Mouse (Mus musculus) CH12.LX (cell line): ENCODE data around the gene Abat. TPM values are rescaled to one million over a fixed set of nuclear protein-coding genes. Genes with fewer than 3 reads are reported as not detected.
A peak's percentile ranks its signal among the peaks of the same experiment; 100 is the strongest.

Experiments used
- DNase-seq: peaks from one replicate; pipeline ENCODE4 v3.0.0-alpha.2; 2013; ENCODE audit errors: extremely low read depth
- H3K27ac ChIP-seq: 2 replicates; pipeline ENCODE4 v1.5.1; 2012; ENCODE audit warnings: low read depth, mild to moderate bottlenecking, control low read depth, moderate library complexity; ENCODE audit not compliant: insufficient read depth
- H3K27me3 ChIP-seq: replicated peaks from 2 replicates; pipeline ENCODE3; 2012; ENCODE audit warnings: inconsistent platforms
- H3K36me3 ChIP-seq, 2 experiments: replicated peaks in 1 of 2; 2 replicates each; pipeline versions ENCODE3 to v1.6.1; 2012; ENCODE audit warnings: inconsistent platforms in 1 of 2, low read length in 1 of 2, mild to moderate bottlenecking in 1 of 2, mixed read lengths in 1 of 2, moderate library complexity in 1 of 2; ENCODE audit not compliant: control insufficient read depth in 1 of 2, insufficient read depth in 1 of 2
- H3K4me1 ChIP-seq, 2 experiments: 2 replicates each; pipeline ENCODE4 v1.6.1; 2012; ENCODE audit warnings: inconsistent platforms in 1 of 2, moderate library complexity in 1 of 2; ENCODE audit not compliant: insufficient read depth in 2 of 2, control insufficient read depth in 1 of 2
- H3K4me2 ChIP-seq: 2 replicates; pipeline ENCODE4 v1.6.1; 2012; ENCODE audit warnings: low read depth, mild to moderate bottlenecking, control low read depth; ENCODE audit not compliant: poor library complexity, insufficient read depth, severe bottlenecking
- H3K4me3 ChIP-seq, 3 experiments: fragments of 150-350 bp in 1 of 3; sonication (generic) in 1 of 3; replicated peaks in 1 of 3; 2 replicates each; pipeline versions ENCODE3 to v1.5.1; 2011 to 2012; ENCODE audit warnings: low read depth in 2 of 3, low read length in 2 of 3, mild to moderate bottlenecking in 2 of 3, moderate library complexity in 2 of 3, control low read depth in 1 of 3, improper control_type of control experiment in 1 of 3, inconsistent platforms in 1 of 3, mixed read lengths in 1 of 3; ENCODE audit not compliant: poor library complexity in 1 of 3
- H3K79me2 ChIP-seq: replicated peaks from 2 replicates; pipeline ENCODE4 v1.6.1; 2012; ENCODE audit warnings: mild to moderate bottlenecking, moderate library complexity; ENCODE audit not compliant: control insufficient read depth, poor library complexity, insufficient read depth, severe bottlenecking; ENCODE audit errors: extremely low read depth
- H3K9ac ChIP-seq: 2 replicates; pipeline ENCODE4 v1.6.1; 2012; ENCODE audit warnings: low read depth, mild to moderate bottlenecking, control low read depth, moderate library complexity; ENCODE audit not compliant: insufficient read depth
- H3K9me3 ChIP-seq: replicated peaks from 2 replicates; pipeline ENCODE3; 2012; ENCODE audit warnings: low read length, inconsistent platforms, mixed read lengths
- BHLHE40 ChIP-seq: IDR thresholded peaks from 2 replicates; pipeline ENCODE4 v1.6.1; 2011; ENCODE audit warnings: mild to moderate bottlenecking, low read depth, low read length, improper control_type of control experiment
- CHD2 ChIP-seq: IDR thresholded peaks from 2 replicates; pipeline ENCODE4 v1.6.1; 2011; ENCODE audit warnings: low read length, improper control_type of control experiment
- E2F4 ChIP-seq: IDR thresholded peaks from 2 replicates; pipeline ENCODE4 v1.6.1; 2011; ENCODE audit warnings: low read depth, low read length, improper control_type of control experiment; ENCODE audit not compliant: insufficient replicate concordance
- GABPA ChIP-seq: IDR thresholded peaks from 2 replicates; pipeline ENCODE4 v1.6.1; 2012; ENCODE audit warnings: low read depth, low read length, improper control_type of control experiment, inconsistent platforms; ENCODE audit not compliant: insufficient replicate concordance
- KAT2A ChIP-seq: IDR thresholded peaks from 2 replicates; pipeline ENCODE4 v1.6.1; 2012; ENCODE audit warnings: low read length, improper control_type of control experiment, inconsistent platforms; ENCODE audit not compliant: insufficient replicate concordance
- MAX ChIP-seq: IDR thresholded peaks from 2 replicates; pipeline ENCODE4 v1.6.1; 2011; ENCODE audit warnings: low read length, improper control_type of control experiment
- MEF2A ChIP-seq: IDR thresholded peaks from 2 replicates; pipeline ENCODE4 v1.6.1; 2014; ENCODE audit warnings: low read depth, mild to moderate bottlenecking, inconsistent platforms, low read length, improper control_type of control experiment, borderline replicate concordance
- MYC ChIP-seq: IDR thresholded peaks from 2 replicates; pipeline ENCODE4 v1.6.1; 2011; ENCODE audit warnings: low read depth, mild to moderate bottlenecking, improper control_type of control experiment, low read length
- POLR2A ChIP-seq: IDR thresholded peaks from 2 replicates; pipeline ENCODE4 v1.6.1; 2011; ENCODE audit warnings: low read depth, mild to moderate bottlenecking, improper control_type of control experiment, low read length
- POLR2AphosphoS2 ChIP-seq: IDR thresholded peaks from 2 replicates; pipeline ENCODE4 v1.6.1; 2011; ENCODE audit warnings: low read depth, low read length, improper control_type of control experiment
- RAD21 ChIP-seq: IDR thresholded peaks from 2 replicates; pipeline ENCODE4 v1.6.1; 2011; ENCODE audit warnings: low read depth, mild to moderate bottlenecking, low read length, improper control_type of control experiment, moderate library complexity
- RCOR1 ChIP-seq: conservative IDR thresholded peaks from 2 replicates; pipeline ENCODE4 v1.6.1; 2012; ENCODE audit warnings: low read depth, mild to moderate bottlenecking, inconsistent platforms, low read length, improper control_type of control experiment
- SIN3A ChIP-seq: IDR thresholded peaks from 2 replicates; pipeline ENCODE4 v1.6.1; 2012; ENCODE audit warnings: low read length, improper control_type of control experiment, inconsistent platforms
- TBP ChIP-seq: conservative IDR thresholded peaks from 2 replicates; pipeline ENCODE4 v1.6.1; 2011; ENCODE audit warnings: low read depth, low read length, improper control_type of control experiment
- TCF12 ChIP-seq: IDR thresholded peaks from 2 replicates; pipeline ENCODE4 v1.6.1; 2014; ENCODE audit warnings: low read depth, mild to moderate bottlenecking, inconsistent platforms, low read length, improper control_type of control experiment
- USF1 ChIP-seq: IDR thresholded peaks from 2 replicates; pipeline ENCODE4 v1.6.1; 2014; ENCODE audit warnings: low read depth, mild to moderate bottlenecking, inconsistent platforms, low read length, improper control_type of control experiment
- USF2 ChIP-seq: conservative IDR thresholded peaks from 2 replicates; pipeline ENCODE4 v1.6.1; 2011; ENCODE audit warnings: low read depth, low read length, improper control_type of control experiment
- ZC3H11A ChIP-seq: IDR thresholded peaks from 2 replicates; pipeline ENCODE4 v1.6.1; 2012; ENCODE audit warnings: low read depth, mild to moderate bottlenecking, inconsistent platforms, low read length, improper control_type of control experiment
- ZMIZ1 ChIP-seq: IDR thresholded peaks from 2 replicates; pipeline ENCODE4 v1.6.1; 2012; ENCODE audit warnings: low read depth, mild to moderate bottlenecking, inconsistent platforms, low read length, improper control_type of control experiment
- dilution Hi-C: fragments of 300-500 bp; cut with MboI; formaldehyde crosslinking; loops from 2 replicates; pipeline ENCODE4 v1.14.3; 2020; ENCODE audit warnings: low sequenced_read_pairs; ENCODE audit not compliant: extremely low pct_unique_long_range_greater_than_20kb, extremely low pct_ligation_motif_present
- in situ Hi-C: fragments of 300-500 bp; cut with MboI; formaldehyde crosslinking; loops from 3 replicates; pipeline ENCODE4 v1.14.3; 2019; ENCODE audit warnings: low sequenced_read_pairs, low pct_ligation_motif_present, low pct_unique_long_range_greater_than_20kb, mixed read lengths
- polyA plus RNA-seq: library from polyadenylated mRNA; unstranded; fragments of >175 nt; gene quantifications from 2 replicates; pipeline ENCODE4 v1.2.1, GENCODE M21; 2012; ENCODE audit warnings: low read depth; ENCODE audit not compliant: insufficient read length
- total RNA-seq, 2 experiments: library from RNA; depleted of rRNA; stranded (reverse); fragments of 300-350 nt in 1 of 2; fragments of >200 nt in 1 of 2; gene quantifications; 2 replicates each; pipeline ENCODE4 v1.2.3; 2012 to 2014

Abat gene
- total and polyA plus RNA-seq, 3 experiments = 0.17 TPM; not detected in 2

- in situ Hi-C loops = no loop called here
- TF ChIP-seq RAD21 (no peak), POLR2A (0 out of 2 replicates have a peak, but pooled peaks have one; percentile 17)
- TF ChIP-seq, all 38 proteins: peak for 1
- no peak overlapping the region for H3K4me3 ChIP-seq
- no peak for DNase-seq
- H3K27me3 ChIP-seq = peaks cover 3% of the 10 kb centered on the region
- dilution Hi-C loops = no loop called here
- H3K4me2 ChIP-seq = no peak overlapping the region
- no peak overlapping the region for H3K27ac ChIP-seq
- peaks cover 27 to 63% of the 10 kb centered on the region in 2 experiments for H3K4me1 ChIP-seq
- no peaks in the 10 kb centered on the region for H3K9me3 ChIP-seq
- H3K36me3 ChIP-seq = peaks cover 15 to 57% of the 10 kb centered on the region in 2 experiments
- H3K79me2 ChIP-seq = no peaks in the 10 kb centered on the region
- H3K9ac ChIP-seq = no peak overlapping the region
Measured at GRCm38 (mm10) chr16:8667814-8668213, 154.6 kb downstream of the Abat start.

DNA sequence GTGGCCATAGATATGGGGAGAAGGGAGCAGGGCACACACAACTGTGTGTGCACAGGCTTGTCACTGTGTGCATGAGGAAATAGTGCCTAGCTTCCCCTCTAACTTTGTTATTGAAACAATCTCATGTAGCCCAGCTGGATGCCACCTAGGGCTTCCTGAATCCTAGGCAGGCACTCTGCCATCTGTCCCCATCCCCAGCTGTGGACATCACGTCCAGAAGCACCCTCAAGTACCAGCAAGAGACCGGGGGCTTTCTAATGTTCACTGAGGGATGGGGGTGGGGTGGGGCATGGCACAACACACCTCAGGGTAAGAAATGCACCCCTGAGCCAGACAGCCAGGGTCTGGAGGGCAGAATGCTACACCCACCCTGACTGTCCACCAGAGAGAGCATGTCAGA, 155.2 kb downstream of the Abat start:
- Histone ChIP-seq H3K27ac (no peak overlapping the region), H3K27me3 (peaks cover 9% of the 10 kb centered on the region), H3K9me3 (no peaks in the 10 kb centered on the region), H3K79me2 (no peaks in the 10 kb centered on the region), H3K36me3 (peaks cover 9 to 52% of the 10 kb centered on the region in 2 experiments), H3K4me1 (peaks cover 27 to 68% of the 10 kb centered on the region in 2 experiments), H3K4me3 (no peak overlapping the region), H3K4me2 (no peak overlapping the region), H3K9ac (no peak overlapping the region)
- DNase-seq = no peak
- dilution Hi-C loops = no loop called here
- TF ChIP-seq TBP (no peak), BHLHE40 (no peak), SIN3A (no peak), GABPA (no peak), KAT2A (no peak), USF1 (no peak), RAD21 (no peak), POLR2AphosphoS2 (no peak), ZMIZ1 (no peak), CHD2 (no peak), RCOR1 (no peak), E2F4 (no peak), TCF12 (no peak), MYC (no peak), ZC3H11A (no peak), USF2 (no peak), MAX (no peak), MEF2A (no peak), POLR2A (no peak)
- in situ Hi-C loops = no loop called here
